Mouse (Mus musculus) kidney, adult 2 months (tissue): ENCODE data around the gene Ccm2l.

ENCODE experiments used
- CTCF ChIP-seq: fragments of 200-500 bp; conservative IDR thresholded peaks from 2 replicates; pipeline ENCODE4 v1.5.1; 2011; ENCODE audit warnings: low read depth, mild to moderate bottlenecking, control low read depth, low read length, moderate library complexity, mixed read lengths; ENCODE audit not compliant: insufficient read depth, insufficient read length
- POLR2A ChIP-seq: fragments of 200-500 bp; IDR thresholded peaks from one replicate; pipeline ENCODE4 v1.6.1; 2011; ENCODE audit warnings: low read depth, low read length, control low read depth

DNA sequence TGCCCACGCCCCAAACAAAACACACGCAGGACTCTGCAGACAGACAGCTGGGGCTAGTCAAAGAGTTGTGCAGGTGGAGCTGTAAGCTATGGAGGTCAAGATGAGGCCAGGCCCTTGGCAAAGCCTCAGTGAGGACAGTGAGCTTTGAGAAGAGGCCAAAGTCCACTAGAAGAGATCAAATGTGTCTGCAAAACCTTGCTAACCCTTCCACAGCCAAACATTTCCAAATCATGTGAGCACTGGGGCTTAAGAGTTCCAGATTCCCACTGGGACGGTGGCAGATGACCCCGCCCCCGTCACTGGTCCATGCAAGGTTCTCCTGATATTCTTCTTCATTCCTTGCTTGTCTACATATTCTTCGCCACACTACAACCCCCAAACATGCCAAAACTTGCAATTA, 16.1 kb downstream of the Ccm2l start:
- no peak for TF ChIP-seq CTCF
- TF ChIP-seq POLR2A: no peak
